Mouse (Mus musculus) liver, postnatal 0 days (tissue): ENCODE data around the gene Gm20604.

Experiments
- CTCF ChIP-seq: sonication (generic); IDR thresholded peaks from 2 replicates; pipeline ENCODE4 v1.5.1; 2016; ENCODE audit warnings: antibody characterized with exemption, low read depth
- EP300 ChIP-seq: IDR thresholded peaks from 2 replicates; pipeline ENCODE4 v1.6.1; 2016; ENCODE audit warnings: antibody characterized with exemption, low read depth, mild to moderate bottlenecking

GRCm38 (mm10) chr12:102701691-102702207 is 56.7 kb downstream of the Gm20604 start:
- TF ChIP-seq CTCF = no peak
- no peak for TF ChIP-seq EP300
